Mouse (Mus musculus): Measurements from ENCODE around the gene Tnnc2.
"Not testable (repeated sequence)": the region's sequence is repeated elsewhere in the genome, so short reads cannot be mapped to it uniquely, and the experiment has no call there.

Gene Tnnc2

GRCm38 (mm10) chr2:164779481-164780086 is at the start of gene Tnnc2:
Tnnc2 (minus strand) TSS chr2:164779967.
- DNase-seq (ENCODE audit: low spot score in 2 of 2) = no peak

GRCm38 (mm10) chr2:164829090-164829489 is 49.3 kb upstream of the Tnnc2 start:
- DNase-seq (ENCODE audit: low spot score in 2 of 2) = no peak

DNA sequence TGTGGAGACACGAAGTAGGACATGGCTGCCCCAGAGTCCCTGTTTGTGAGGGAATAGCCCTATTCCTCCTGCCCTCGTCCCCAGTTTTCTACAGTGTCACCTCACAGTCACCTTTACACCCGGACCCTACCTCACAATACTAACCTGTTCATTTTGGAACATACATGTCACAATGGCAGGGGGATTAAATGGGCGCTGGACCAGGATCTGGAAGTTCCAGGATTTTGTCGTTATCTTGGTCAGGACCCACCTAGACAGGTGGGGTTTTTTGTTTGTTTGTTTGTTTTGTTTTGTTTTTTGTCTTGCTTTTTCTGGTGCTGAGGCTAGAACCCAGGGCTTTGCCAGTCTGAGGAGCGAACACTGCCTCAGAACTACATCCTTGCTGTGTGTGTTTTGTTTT is 48.7 kb upstream of the Tnnc2 start, which contains the start of gene Spata25:
Spata25 (minus strand) TSS at position 101 of the 400 bp plus-strand sequence.
- DNase-seq (ENCODE audit: low spot score in 2 of 2) = no peak

GRCm38 (mm10) chr2:164827146-164827850 is 47.5 kb upstream of the Tnnc2 start:
- no peak for DNase-seq (ENCODE audit: low spot score in 2 of 2)

GRCm38 (mm10) chr2:164825521-164825920 is 45.8 kb upstream of the Tnnc2 start:
- DNase-seq (ENCODE audit: low spot score in 2 of 2) = no peak

GRCm38 (mm10) chr2:164823969-164824368 is 44.2 kb upstream of the Tnnc2 start:
- no peak for DNase-seq (ENCODE audit: low spot score in 2 of 2)

GRCm38 (mm10) chr2:164823181-164823585 is 43.4 kb upstream of the Tnnc2 start:
- DNase-seq (ENCODE audit: low spot score in 2 of 2) = no peak

- peak; percentile 100 for DNase-seq (ENCODE audit: low spot score in 2 of 2)
Observed at GRCm38 (mm10) chr2:164822636-164823165, 42.9 kb upstream of the Tnnc2 start, which contains the start of gene Zswim1. Zswim1 (plus strand) TSS chr2:164822686.

GRCm38 (mm10) chr2:164821060-164821459 is 41.3 kb upstream of the Tnnc2 start:
- no peak for DNase-seq (ENCODE audit: low spot score in 2 of 2)

- DNase-seq (ENCODE audit: low spot score in 2 of 2) = no peak
Observed at GRCm38 (mm10) chr2:164817703-164818102, 37.9 kb upstream of the Tnnc2 start.

DNA sequence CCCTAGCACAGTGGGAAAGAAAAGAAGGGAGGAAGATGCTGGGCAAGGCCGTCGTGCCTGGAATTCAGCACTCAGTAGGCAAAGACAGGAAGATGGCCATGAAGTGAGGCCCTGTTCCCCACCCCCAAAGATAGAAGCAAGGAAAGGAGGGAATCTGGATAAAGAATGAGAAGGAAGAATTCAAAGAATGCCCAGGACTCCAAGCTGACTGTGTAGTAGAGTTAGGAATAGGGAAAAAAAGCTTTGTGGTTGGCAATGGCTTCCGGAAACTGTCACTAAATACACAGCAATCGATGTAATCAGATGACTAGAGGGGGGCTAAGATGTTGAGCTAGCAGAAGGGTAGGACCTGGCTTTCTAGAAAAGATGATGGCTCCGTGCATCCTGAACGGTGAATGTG is 37.4 kb upstream of the Tnnc2 start:
- no peak for DNase-seq (ENCODE audit: low spot score in 2 of 2)

DNA sequence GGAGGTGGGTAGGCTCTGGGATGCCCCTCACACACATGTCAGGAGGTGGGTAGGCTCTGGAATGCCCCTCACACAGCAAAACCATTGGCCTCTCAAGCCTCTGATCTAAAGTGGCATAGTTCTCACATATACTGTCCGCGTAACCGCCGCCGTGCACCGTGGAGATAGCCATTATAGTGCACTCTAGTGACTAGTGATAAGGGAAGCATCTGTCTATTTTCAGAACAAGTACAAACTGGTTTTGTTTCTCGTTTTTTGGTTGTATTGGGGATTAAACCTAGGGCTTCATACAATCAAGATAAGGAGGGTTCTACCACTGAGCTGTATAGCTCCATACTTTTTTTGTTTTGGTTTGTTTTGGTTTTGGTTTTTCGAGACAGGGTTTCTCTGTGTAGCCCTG is 36.1 kb upstream of the Tnnc2 start:
- no peak for DNase-seq (ENCODE audit: low spot score in 2 of 2)

GRCm38 (mm10) chr2:164815348-164815747 is 35.6 kb upstream of the Tnnc2 start:
- DNase-seq (ENCODE audit: low spot score in 2 of 2) = no peak

GRCm38 (mm10) chr2:164813557-164813956 is 33.8 kb upstream of the Tnnc2 start:
- DNase-seq (ENCODE audit: low spot score in 2 of 2) = no peak

DNA sequence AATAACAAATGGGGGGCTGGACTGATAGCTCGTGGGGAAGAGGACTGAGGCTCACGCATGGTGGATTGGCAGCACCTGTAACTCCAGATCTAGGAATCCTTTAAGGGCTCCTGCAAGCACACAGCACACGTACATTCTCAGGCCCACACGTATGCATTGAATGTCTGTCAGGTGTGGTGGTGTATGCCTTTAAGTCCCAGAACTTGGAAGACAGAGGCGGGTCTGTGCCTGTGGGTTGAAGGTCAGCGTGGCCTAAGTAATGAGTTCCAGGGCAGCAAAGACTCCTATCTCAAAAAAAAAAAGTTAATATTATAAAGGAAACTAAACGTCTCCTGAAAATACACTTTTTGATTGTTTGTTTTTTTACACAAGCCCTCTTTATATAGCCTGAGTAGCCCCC is 26.8 kb upstream of the Tnnc2 start:
- no peak for DNase-seq (ENCODE audit: low spot score in 2 of 2)

DNA sequence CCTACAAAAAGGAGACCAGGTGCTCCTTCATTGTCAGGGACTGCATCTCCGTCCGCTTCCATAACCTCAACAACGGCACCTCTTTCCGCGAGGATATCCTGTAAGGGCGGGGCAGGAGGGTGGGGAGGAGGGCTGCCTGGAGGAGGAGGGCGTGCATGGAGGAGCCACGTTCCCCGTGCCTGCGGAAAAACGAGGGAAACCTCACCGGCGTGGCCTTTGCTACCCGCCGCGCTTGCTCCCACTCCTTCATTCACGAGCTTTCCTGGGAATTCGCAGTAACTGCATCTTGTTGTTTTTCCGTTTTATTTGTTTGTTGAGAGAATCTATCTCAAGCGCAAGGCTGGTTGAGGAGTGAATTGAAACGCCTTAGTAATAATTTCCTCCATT is 25.6 kb upstream of the Tnnc2 start:
- DNase-seq (ENCODE audit: low spot score in 2 of 2) = no peak

DNA sequence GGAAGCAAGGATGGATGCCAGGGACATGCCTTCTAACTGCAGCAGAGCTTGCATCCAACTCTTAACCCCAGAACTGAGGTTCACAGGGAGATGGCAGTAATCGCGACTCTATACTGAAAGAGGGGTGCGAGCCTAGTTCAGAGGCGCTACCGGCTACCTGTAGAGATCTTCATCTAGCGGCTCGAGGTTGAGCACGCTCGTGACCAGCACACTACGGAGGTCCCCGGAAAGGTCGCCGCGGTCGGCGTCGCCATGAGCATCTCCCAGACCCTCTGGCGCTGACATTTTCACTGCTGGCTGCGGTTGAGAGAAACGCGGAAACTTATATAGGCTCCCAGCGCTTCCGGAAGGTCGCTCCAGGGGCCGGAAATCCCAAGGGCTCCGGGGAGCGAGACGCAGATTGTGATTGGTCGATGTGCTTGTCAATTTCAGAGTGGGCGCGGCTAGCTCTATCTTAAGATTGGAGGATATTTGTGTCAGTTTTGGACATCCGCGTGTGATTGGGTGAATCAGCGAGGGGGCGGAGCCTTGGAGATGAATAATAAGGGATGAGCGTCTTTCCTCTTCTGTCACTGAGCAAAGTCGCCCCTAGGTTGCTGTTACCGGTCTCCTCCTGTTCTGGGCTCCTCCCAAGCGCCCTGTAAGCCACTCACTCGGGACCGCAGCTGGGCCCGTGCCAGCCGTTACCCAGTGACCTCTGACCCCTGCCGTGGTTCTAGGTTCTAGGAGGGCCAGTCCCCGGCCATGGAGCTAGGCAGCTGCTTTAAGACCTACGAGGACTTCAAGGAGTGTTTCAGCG is 25.0 kb upstream of the Tnnc2 start, which contains the start of the genes Acot8 and Zswim3:
Acot8 (minus strand) TSS at position 350 of the 799 bp plus-strand sequence.
Zswim3 (plus strand) TSS at position 566 of the 799 bp plus-strand sequence.
- peak; percentile 98 to 99 for DNase-seq (ENCODE audit: low spot score in 2 of 2)

- DNase-seq (ENCODE audit: low spot score in 2 of 2) = no peak
Observed at GRCm38 (mm10) chr2:164803921-164804313, 24.1 kb upstream of the Tnnc2 start.

DNA sequence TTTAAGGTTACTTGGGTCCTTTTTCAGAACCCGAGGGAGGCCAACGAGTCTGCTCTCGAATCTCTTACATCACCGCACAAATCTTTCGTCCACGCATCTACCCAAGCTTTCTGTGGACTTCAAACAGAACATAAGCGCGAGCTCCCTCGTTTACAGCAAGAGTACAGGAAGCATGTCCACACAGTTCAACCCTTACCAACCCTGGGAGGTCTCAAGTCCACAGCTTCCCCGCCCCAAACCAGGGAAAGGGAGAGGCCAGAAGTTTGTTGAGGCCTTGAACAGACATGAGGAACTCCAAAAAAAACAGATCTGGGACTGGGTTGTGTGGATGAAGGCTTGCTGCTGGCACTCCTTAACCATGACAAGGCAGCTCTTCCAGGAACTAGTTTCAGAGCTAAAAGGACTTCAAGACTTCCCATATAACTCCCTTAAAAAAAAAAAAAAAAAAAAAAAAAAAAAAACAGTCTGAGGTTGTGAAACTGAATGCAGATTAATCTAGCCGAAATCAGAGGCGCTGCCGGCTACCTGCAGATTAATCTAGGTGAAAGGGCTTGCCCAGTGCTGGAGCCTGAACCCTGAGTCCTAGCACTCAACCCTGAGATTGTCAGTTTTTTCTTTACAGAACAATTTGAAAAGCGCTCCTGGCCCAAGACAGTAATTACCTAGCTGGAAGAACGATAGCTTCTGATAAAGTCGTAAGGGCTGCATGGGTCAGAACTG is 23.6 kb upstream of the Tnnc2 start:
- DNase-seq (ENCODE audit: low spot score in 2 of 2) = no peak

GRCm38 (mm10) chr2:164800252-164801004 is 20.7 kb upstream of the Tnnc2 start:
- DNase-seq (ENCODE audit: low spot score in 2 of 2) = no peak

DNA sequence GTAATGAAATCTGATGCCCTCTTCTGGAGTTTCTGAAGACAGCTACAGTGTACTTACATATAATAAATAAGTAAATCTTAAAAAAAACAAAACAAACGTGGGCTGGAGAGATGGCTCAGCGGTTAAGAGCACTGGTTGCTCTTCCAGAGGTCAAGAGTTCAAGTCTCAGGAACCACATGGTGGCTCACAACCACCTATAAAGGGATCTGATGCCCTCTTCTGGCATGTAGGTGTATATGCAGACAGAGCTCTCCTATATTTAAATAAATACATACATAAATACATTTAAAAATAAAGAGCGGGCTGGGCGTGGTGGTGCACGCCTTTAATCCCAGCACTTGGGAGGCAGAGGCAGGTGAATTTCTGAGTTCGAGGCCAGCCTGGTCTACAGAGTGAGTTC is 18.8 kb upstream of the Tnnc2 start:
- not testable (repeated sequence) for DNase-seq (ENCODE audit: low spot score in 2 of 2)
